Mouse (Mus musculus) heart, adult 18-20 months (tissue): ENCODE data around the gene Tcfl5. TPM values are rescaled to one million over a fixed set of nuclear protein-coding genes. Genes with fewer than 3 reads are reported as not detected.

Experiments used
- DNase-seq, 2 experiments: peaks; one replicate each; pipeline ENCODE4 v3.0.0; 2021 to 2022; ENCODE audit warnings: mixed read lengths in 1 of 2
- long read RNA-seq, 2 experiments: library from polyadenylated mRNA; stranded (forward); transcript quantifications; one replicate each; pipeline ENCODE4 v2.0.0; 2021
- total RNA-seq, 2 experiments: library from RNA; stranded (reverse); gene quantifications; 2 replicates each; pipeline ENCODE4 v1.2.3; 2021

Gene Tcfl5
- not detected for total RNA-seq
- long read RNA-seq, experiment 1, result 0 reads
- long read RNA-seq, experiment 2, result 0 reads

DNA sequence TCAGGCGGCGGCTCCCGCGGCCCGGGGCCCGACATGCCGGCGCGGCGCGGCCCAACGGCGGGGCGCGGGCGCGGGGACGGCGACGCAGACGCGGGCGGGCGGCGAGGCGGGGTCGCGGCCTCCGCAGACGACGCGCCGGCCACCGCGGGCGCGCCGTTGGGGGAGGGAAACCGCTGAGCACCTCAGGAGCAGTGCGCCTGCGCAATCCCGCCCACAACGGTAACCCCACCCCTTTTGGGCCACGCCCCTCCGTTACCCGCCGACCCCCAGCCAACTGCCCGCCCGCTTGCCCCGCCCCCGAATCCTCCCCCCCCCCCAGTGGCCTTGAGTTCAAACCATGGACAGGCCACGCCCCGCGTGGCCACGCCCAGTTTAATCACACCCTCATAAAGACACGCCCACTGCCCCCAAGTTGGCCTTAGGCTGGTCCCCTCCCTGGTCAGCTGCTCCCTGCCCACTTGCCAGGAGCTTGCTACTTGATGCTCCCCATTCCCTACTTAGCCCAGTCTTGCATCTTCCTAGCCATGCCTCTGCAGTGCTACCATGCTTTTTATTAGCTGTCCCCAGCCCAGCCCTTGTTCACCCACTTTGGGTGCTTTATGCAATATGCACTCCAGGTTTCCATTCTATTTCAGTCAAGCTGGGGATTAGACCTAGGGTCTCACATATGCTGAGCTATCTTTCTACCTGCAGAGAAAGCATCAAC lies at the start of gene Tcfl5:
TSS of gene Tcfl5 (minus strand) at position 154 of the 706 bp plus-strand sequence.
- no peak for DNase-seq

DNA sequence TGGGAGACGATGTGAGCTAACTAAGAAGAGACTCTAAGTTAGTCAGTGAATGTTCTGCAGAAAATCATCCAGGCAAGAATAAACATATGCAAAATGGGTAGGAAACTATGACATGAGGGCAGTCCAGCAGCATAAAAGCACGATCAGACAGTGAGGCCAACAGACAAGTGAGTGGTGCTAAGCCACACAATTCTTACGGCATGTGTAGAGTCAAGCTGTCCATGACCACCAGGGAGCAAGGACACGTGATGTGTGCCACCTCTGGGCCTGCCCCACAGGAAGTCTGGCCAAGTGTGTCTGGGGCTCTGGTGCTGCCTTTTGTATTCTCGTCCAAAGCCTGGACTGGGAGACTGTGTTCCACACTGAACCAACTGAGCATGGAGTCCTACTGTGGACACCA lies 47.3 kb upstream of the Tcfl5 start:
- DNase-seq, result peak in 1 of 2 experiments; percentile 35

DNA sequence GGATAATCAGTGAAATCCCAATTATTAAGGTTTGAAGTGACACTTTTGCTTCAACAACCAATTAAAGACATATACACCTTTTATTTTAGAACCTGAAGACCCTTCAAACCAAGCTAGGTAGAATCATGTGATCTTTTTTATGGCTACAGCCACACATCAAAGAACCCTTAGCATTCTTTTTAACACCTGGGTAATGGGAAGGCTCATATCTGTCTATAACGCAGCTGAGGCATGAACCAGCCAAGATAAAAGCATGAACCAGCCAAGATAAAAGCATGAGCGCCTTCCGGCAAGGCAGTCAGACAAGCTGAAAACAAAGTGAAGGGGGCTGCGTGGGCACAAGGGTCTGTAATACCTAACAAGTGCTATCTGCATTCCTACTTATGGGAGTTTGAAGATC lies 41.5 kb upstream of the Tcfl5 start:
- DNase-seq, result no peak

DNA sequence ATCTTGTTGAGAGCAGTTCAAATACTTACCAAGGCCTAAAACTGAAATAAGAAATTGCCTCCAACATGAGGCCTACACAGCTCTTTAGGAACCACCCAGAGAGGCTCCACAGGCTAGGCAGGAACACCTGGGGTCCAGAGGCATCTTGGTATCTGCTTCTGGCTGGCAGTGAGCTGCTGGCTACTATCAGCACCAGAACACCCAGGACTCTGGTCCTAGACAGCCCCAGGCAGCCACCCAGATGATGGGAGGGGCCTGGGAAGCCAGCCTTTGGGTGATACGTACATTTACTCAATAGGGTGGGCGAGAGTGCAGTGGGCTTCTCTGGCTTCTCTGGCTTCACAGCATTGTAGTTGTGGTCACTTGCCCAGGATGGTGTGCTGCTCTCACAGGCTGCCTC lies 41.0 kb upstream of the Tcfl5 start:
- DNase-seq, result no peak

DNA sequence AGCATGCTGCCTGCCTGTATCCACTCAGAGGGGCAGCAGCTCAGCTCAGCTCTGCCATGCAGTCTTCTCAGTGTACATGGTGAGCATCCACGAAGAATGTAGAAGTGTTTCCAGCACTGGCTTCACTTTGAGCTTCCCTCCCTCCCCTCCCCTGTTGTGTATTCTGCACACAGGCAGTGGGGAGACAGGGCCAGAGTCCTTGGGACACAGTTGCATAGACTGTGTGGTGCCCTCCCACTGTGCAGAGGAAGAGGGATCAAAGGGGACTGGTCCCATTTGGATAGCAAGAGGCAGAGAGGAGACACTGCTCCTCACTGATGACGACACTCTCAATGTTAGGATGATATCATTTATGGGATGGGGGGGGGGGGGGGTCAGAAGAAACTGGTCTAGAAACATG lies 38.7 kb upstream of the Tcfl5 start:
- DNase-seq, result no peak

DNA sequence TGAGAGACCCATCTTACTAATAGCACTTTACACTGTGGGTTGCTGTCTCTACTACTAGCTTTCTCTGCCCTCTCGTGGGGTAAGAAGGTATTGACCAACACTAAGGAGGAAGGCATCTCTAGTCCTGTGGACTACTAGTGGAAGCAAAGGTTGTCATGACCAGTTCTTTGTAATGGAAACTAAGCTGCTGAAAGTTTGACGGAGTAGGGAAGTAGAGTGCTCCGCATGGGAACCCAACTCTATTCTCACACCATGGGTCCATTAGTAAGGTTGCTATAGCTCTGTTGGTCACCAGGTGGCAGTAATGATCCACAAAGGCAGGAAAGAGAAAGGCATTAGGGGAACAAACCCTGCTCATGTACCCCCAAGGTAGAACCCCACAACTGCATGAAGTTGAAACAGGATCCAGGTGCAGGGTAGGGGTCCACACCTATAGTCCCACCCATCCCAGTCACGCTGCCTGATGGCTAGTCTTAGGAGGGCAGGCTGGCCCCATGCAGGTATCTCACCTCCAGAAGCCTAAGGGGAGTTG lies 36.2 kb upstream of the Tcfl5 start:
- peak; percentile 69 to 89 for DNase-seq

DNA sequence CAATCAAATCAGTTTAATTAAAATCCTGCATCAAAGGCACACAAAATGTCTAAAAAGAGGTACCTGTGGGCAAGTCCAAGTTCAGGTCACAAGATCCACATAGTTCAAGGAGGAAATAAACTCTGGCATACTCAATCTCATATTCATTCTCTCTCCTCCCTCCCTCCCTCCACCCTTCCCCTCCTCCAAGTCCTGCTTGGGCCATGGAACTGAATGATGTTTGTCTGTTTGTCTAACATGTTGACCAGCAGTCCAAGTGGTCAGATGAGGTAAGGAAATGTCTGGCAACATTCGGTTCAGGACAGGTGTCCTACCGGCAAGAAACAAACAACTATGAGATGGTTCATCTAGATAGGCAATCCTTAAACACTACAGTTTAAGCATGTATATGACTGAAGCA lies 34.2 kb upstream of the Tcfl5 start:
- no peak for DNase-seq

DNA sequence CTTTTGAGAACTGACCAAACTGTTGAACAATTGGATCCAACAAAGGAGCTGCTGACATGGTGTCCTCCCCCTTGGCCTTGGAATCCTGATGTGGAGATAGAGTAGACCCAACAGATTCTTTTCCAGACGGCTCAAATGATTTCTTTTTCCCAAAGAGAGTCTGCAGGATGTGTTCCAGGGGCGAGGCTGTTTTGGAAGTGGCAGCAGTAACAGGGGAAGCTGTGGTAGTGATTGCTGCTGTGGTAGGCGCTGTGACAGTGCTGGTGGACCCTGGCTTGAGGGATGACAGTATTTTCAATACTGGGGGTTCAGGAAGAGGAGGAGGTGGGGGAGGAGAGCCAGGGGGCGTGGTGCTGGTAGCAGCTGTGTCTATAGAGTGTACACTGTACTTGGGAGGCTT lies 19.5 kb upstream of the Tcfl5 start:
- no peak for DNase-seq

DNA sequence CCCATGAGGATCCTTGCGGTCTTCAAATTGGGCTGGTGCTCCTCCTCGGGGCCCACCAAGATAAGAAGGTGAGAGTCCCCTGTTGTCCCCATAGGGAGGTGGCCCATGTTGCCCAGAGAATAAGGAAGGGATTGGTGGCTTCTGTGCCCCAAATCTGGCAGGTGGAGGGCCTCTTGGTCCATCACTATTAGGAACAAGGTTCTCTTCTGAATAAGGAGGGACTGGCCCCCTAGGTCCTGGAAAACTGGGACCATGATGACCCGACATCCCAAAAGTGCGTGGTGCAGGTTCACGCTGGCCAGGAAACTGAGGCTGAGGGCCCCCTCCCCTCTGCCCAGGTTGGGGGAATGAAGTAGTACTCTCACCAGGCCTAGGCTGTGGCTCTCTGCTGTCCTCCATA lies 18.0 kb upstream of the Tcfl5 start:
- DNase-seq, result no peak

DNA sequence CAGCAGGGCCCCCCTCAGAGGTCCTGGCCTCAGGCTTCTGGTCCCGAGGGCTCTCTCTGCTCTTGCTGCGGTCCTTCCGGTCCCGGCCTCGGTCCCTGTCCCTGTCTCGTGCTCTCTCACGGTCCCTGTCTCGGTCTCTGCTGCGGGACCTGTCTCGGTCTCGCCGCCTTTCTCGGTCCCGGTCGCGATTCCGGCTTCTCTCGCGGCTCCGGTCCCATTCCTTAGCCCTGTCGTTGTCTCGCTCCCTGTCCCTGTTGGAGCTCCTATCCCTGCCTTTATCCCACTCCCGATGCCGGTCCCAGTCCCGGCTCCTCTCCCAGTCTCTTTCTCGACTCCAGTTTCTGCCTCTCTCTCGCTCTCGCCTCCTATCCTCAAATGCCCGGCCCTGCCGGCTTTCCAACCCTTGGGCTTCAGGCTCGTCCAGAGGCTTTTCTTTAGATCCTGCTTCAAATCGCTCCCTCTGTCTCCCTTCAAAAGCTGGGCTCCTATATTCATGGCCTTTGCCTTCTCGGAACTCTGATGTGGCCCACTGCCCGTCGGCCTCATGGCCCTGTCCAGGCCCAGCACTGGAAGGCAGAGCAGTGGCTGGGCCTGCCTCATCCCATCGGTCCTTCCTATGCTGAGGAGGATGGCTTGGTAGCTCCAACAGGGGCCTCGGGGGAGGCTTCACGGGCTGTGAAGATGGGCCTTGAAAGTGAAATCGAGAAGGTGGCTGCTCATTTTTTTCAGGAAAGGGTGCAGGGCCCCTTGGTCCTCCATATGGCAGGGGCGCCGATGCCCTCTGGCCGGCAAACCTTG lies 17.0 kb upstream of the Tcfl5 start:
- no peak for DNase-seq

DNA sequence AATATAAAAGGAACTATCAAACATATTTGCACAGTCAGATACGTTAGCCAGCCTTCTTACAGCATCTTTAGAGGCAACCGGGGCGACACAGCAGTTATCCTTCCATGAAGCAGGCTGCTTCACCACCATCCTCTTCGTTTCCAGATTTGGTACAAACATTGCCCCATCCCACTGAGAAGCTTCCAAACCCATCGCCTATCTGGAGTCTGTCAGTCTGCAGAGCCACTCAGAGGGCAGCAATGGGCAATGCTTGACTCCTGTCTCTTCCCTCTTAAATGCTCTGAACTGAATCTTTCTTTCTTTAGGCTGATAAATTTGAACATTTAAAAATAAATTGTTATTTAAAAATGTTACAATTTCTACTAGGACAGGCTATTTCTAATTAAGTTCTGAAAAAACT lies 15.9 kb upstream of the Tcfl5 start:
- no peak for DNase-seq

DNA sequence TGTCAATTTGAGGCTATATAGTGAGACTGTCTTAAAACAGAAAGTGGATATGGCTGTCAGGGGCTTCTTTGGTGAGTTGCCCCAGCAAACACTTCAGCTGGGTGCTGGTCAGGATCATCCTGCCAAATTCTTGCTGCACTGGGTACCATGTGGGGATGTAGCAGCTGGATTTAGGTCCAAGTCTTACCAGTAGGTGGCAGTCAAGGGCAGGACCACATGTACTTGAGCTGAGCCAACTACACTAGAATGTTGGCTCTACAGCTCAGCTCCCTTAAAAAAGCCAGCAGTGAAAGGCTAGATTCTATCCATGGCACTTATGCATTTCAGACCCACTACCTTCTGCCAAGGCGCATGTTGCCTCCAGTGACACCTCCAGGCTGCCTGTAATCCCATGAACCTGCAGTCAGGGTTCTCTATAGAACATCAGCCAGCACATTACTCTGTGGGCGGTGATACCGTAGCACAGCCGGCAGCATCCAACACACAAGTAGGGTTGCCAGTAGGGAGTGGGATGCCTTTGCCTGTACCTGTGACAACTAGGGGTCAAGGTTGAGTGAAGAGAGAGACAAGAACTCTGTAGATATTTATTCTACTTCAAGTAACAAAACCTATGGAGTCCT lies 15.0 kb upstream of the Tcfl5 start:
- peak; percentile 69 to 82 for DNase-seq

DNA sequence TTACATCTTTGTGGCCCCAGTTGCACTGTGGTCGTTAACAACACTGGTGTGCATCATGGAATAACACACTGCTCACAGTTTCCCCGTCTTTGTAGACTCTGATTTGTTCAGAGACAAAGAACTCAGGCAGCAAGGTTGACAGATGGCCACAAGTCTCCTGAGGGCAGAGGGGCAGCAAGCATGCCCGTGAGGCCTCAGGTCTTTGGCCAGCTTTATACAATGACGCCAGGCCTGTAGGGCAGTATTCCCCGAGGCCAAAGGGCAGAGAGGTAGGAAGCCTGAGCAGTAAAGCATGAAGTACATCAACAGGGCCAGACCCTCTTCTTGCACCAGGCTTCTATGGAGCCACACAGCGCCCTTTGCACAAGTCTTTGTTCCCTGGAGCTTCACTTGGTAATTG lies 12.6 kb upstream of the Tcfl5 start:
- no peak for DNase-seq

DNA sequence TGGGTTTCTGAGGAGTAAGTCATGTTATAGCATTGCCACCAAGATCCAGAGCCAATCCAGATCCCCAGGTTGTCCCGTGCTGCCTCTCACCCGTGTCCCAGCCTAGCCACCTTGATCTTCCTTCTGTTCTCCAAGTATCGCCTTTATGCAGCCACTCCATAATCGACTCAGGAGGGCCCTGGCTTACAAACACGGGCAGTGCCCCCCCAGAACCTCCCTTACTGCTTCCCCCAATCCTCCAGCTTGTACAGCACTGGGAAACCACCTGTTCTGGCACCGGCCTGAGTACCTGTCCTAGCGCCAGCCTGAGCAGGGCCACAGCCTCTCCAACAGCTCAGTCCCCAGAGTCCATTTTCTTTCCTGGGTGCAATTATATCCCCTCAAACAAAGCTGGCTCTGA lies 12.2 kb upstream of the Tcfl5 start:
- DNase-seq, result no peak

DNA sequence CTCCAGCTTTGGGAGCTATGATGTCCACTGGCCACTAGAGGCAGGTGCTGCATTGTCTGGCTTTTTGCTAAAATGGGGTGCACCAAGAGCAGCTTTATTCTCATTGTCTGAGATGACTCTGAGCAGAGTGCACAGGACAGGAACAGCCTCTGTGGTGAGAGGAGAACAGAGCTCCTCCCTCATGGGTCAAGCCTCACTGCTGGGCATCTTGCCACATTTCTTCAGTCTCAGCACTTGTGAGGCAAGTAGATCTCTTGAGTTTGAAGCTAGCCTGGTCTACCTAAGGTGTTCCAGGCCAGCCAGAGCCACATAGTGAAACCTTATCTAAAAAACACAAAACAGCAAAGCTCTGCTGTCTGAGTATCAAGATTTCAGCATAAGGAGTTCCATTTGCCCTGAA lies 4.3 kb upstream of the Tcfl5 start:
- DNase-seq, result no peak

DNA sequence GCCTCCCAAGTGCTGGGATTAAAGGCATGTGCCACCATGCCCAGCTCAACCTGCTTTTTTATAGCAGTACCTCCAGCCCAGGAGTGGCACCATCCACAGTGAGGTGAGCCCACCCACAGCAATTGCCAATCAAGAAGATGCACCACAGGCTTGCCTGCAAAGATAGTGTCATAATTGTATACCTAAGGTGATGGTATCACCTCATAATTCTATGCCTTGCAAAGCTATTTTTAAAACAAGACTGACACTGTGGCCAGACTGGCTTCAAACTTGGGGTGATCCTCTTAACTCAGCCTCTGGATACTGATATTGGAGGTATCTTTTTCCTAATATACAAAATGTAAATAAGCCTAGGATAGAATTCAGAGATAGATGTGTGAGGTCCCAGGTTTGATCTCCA lies 1.1 kb upstream of the Tcfl5 start:
- DNase-seq, result no peak

DNA sequence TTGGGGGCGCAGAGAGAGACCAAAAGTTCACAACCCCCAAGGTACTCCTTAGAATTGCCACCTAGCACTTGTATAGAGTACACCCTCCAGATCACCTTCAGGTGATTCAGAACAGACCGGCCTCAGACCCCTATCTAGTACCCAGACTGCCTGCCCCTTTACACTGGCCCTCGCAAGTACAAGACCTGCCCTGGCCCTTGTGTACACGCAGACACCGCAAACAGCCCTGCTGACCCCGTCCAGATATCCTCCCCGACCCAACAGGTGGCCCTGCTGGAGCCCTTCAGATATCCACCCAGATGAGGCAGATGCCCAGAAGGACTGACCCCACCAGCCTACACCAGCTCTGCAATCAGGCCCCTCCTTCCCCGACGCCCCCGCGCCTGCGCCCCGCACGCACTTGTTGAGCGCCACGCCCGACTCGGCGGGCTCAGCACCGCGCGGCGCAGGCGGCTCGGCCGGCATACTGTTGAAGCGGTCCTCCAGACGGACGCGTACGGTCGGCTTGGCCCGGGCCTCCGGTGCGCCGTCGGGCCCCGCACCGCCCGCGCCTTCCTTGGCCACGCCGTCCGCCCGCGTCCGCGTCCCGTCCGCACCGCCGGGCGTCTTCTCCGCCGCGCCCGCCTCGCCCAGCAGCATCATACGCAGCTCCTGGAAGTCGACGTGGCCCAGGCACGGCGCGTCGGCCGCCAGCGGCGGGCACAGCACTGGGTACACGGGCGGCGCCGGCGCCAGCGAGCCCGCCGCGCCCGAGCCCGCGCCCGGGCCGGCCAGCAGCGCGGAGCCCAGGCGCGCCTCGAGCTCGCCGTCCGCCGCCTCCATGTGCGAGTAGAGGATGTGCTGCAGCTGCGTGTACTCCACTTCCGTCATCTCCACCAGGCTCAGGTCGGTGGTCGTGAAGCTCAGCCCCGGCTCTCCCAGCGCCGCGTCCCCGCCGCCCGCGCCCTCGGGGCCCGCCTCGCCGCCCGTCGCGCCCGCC lies 643 bp downstream of the Tcfl5 start:
- no peak for DNase-seq

DNA sequence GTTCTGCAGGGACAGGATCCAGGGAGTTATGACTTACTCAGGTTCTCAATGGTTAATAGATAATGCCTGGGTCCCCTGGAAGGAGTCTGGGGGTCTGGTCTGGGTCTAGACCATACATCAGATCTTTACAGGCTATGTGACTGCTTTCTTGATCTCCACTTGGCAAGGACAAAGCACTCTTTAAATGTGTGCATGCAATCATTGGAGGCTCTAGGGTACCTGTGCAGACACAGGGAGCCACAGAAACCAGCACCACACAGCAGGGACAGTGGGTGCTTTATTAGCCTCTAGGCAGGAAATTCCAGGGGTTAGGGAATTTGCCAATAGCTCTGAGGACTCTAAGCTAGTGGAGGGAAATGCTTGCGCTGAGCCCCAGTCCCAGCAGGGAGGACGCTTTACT lies 30.6 kb downstream of the Tcfl5 start:
- DNase-seq, result no peak

DNA sequence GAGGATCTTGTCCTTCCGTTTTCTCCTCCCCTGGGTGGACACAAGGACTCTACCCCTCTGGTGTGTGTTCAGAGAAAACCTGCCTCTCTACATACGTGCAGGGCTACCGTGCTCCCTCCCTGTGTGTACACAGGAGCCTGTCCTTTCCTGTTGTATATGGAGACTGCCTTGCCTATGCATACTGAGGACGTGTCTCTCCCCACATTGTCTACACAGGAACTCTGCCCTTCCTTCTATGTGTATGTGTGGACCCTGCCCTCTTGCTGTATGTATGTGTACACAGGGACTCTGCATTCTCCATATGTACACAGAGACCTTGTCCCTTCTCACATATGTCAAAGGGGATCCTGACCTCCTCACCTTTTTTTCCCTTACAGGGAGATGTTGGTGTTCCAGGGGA lies 32.2 kb downstream of the Tcfl5 start:
- no peak for DNase-seq

DNA sequence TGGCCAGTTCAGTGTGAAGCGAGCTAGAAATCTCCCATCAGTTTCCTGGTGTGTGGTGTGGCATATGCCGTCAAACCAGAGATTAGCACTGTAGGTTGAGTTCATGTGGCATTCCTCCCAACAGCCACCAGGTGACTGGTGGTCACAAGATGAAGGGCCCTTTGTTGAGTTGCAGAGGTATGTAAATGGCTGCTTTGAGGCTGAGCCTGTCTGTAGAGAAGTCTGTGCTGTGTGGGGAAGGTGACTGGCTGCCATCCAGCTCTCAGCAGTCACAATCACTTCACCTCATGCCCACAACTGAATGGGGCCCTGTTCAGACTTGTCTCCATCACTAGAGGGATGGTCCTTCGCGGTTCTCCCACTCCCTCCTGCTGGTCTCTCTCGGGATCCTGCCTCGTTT lies 37.7 kb downstream of the Tcfl5 start:
- no peak for DNase-seq

DNA sequence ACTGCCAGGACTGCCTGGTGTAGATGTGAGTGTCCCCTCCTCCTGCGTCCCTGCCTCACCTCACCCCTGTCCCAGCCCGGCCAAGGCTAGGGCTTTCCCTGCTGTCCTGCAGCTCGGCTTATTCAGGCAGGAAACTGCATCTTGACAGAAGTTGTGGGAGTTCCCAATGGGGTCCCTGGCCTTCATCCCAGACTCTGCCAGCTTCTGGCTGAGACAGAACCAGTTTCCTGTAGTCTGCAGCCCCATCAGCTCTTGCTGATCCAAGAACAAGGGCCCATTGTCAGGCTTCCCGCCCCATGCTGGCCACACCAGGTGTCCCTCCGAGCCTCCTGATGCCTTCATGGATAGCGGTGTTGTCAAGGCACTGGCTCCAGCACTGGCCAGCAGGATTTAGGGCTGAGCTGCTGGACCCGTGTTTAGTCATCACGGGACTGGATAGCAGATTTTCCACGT lies 41.9 kb downstream of the Tcfl5 start:
- no peak for DNase-seq

DNA sequence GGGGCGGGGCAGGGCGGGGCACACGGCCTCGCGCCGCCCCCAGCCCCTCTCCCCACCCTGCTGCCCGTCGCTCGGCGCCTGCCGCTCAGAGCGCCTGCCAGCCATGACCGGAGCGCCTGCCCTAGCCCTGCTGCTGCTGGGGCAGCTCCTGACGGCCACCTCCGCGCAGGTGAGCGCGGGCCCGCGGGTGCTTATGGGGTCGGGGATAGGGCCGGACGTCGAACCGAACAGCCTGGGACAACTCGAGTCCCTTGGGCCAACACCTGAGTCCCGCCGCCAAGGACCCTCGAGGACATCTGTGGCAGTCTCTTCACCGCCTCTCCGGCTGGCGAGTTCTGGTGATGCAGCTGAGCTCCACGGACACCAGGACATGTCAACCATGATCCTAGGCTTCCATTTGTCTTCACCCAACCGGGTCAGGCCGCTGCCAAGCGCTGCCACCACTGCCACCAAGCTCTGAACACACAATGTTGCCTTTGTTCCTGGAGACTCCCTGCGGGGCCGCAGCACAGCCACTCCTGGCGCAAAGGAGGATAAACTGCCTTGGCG lies 44.3 kb downstream of the Tcfl5 start:
- DNase-seq, result no peak
